Mouse (Mus musculus) C2C12 (cell line): ENCODE results near the gene Smim6.

ENCODE experiments used
- CEBPB ChIP-seq: IDR thresholded peaks from one replicate; pipeline ENCODE4 v1.6.1; 2011; ENCODE audit warnings: low read depth, mild to moderate bottlenecking, control low read depth, moderate library complexity
- CTCF ChIP-seq: IDR thresholded peaks from one replicate; pipeline ENCODE4 v1.5.1; 2011; ENCODE audit not compliant: control insufficient read depth, insufficient read depth, insufficient read length
- MAX ChIP-seq: IDR thresholded peaks from one replicate; pipeline ENCODE4 v1.6.1; 2011; ENCODE audit warnings: mild to moderate bottlenecking, control low read depth
- MYOD1 ChIP-seq: IDR thresholded peaks from one replicate; pipeline ENCODE4 v1.6.1; 2011; ENCODE audit warnings: low read depth; ENCODE audit not compliant: control insufficient read depth, insufficient read length
- MYOG ChIP-seq: IDR thresholded peaks from one replicate; pipeline ENCODE4 v1.6.1; 2011; ENCODE audit not compliant: control insufficient read depth, insufficient read length; ENCODE audit errors: extremely low read depth
- USF1 ChIP-seq: IDR thresholded peaks from one replicate; pipeline ENCODE4 v1.6.1; 2011; ENCODE audit warnings: low read depth, mild to moderate bottlenecking, control low read depth, moderate library complexity

DNA sequence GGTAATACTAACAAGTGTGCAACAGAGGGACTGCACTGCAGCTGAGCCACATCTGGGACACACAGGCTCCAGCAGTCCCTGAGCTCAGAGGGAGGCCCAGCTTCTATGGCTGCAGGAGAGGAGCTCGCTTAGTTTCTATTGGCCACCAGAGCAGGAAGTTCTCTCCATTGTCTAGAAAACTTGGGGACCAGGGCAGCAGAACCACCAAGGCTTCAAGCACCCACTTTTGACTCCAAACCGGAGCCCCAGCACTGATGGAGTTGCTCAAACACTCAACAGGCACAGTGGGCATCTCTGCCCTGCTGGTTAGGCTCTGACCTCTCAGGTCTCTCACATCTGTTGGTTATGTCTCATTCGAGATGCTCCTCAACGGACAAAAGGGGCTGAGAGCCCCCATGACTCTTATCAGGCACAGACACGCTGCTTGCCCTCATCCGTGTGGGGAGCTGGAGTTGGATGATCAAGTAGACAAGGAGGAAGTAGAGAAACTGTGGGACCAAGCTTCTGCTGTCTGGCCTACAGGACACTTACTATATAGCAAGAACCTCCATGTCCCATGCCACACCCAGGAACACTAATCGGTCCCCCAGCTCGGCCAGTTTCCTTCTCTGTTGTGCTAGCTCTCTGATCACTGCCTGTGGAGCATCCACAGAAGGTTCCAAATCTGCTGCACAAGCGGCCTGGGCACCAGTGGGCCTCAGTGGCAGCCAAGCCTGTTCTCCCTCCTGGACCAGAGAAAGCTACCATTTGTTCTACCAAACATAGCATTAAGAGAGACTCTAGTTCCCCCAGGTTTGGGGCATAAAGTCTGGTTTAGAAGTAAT, 10.3 kb upstream of the Smim6 start:
- no peak for TF ChIP-seq CTCF
- TF ChIP-seq CEBPB: no peak
- TF ChIP-seq USF1: no peak
- TF ChIP-seq MAX: no peak
- no peak for TF ChIP-seq MYOG
- no peak for TF ChIP-seq MYOD1
